Mouse (Mus musculus) urinary bladder, postnatal 14 days (tissue): ENCODE measurements at regions not wholly inside any gene's neighbourhood (a gene's known extent, or its start where the extent isn't known, plus 50 kb on each side); places are given as distances from the start of the nearest gene placed in this dataset.

Source experiments
- DNase-seq: peaks from one replicate; pipeline ENCODE4 v3.0.0; 2021; ENCODE audit warnings: low spot score

- DNase-seq, result peak; percentile 19
Measured at GRCm38 (mm10) chr9:61138741-61139368, 233.3 kb upstream of the Tle3 start.

DNA sequence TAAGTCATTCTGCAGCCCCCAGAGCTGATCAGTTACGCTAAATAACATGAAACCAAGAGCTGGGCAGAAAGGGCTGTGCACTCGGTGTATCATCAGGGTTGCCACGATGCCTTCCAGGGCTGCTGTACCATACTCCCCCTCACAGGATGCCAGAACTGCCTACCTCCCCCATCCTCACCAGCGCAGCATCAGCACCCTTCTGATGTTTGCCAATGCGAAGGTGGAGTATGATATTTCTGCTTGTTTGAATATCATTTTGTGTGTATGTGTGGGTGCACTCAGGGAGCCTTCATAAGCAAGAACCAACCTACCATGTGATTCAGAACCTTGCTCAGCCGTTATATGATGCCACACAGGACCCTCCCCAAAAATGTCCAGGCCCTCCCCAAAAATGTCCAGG, 229.1 kb upstream of the Tle3 start:
- DNase-seq, result no peak

DNA sequence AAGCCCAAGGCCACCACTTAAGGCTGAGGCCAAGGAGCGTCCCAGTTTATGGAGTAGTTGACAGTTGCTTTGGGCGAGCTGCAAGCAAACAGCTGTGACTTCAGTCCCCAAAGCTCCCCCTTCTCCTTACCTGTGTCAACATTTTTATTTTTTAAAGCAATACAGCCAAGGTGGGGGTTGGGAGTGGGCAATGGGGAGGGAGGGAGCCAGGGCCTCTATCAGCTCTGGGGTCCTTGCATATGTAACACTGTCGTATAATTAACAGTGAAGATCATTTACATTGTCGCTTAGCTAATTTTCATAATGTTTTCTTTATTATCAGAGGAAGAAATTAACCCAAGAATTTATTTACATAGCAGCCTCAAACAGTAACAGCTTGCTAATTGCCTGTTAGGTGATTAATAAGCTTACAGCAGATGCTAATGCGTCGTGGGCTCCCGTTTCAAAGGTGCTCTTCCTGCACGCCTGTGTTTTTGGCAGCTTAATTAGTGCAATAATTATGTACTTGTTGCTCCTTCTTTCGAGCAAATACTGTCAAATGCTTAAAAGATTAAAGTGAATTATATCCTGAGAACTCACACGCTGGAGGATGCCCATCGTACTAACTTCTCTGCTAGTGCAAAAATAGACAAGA, 227.4 kb upstream of the Tle3 start:
- no peak for DNase-seq

DNA sequence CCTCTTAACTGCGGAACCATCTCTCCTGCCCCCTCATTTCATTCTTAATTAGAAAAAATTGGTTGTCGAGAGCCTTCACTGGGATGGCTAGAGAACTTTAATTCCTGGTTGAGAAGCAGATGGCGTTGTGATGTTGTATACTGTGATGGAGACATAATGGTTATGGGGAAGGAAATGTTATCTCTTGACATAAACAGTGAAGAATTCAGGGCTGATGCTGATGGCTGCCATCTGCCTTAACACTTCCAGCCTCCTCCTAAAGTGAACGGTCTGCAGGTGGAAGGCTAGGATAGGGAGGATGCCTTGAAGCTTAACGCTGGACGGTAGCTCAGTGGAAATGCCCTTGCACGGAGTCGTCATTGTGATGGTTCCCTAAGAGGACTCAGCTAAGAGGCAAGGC, 226.4 kb upstream of the Tle3 start:
- no peak for DNase-seq

DNA sequence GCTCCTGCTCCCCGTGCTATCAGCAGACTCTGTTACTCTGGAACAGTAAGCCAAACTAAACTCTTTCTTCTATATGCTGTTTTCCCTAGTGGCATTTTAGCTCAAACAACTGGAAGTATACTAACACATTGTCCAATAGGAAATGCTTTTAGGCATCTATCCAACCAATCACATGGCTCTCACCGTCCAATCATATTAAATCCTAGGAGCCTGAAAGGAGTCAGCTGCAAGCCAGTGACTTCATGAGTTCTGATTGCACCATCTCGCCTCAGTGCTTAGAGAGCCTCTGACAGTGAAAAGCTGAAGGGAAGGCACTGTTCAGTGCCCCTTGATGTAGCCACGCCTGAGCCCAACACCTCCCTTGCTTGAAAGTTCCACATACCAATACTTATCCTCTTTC, 221.0 kb upstream of the Tle3 start:
- no peak for DNase-seq

GRCm38 (mm10) chr9:61151901-61152337, 220.2 kb upstream of the Tle3 start:
- DNase-seq, result peak; percentile 17

DNA sequence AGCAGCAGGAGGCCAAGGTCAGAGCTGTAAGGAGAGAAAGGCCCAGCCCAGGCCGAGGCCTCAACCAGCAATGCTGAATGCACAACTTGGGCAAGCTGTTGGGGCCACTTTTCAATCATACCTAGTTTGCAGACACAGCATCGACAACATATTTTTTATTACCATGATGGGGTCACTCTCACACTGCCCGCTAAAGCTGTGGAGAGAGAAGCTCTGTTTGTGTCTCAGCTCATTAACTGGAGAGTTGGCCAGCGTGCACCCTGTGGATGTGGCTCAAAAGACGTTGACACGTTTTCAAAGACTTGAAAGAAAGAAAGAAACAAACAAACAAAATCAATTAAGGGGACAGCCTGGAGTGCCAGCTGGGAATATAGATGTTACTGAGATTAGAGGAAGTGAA, 217.4 kb upstream of the Tle3 start:
- no peak for DNase-seq

- no peak for DNase-seq
Measured at GRCm38 (mm10) chr9:61155851-61156250, 216.3 kb upstream of the Tle3 start.

GRCm38 (mm10) chr9:61158192-61158770, 213.9 kb upstream of the Tle3 start:
- peak; percentile 19 for DNase-seq

DNA sequence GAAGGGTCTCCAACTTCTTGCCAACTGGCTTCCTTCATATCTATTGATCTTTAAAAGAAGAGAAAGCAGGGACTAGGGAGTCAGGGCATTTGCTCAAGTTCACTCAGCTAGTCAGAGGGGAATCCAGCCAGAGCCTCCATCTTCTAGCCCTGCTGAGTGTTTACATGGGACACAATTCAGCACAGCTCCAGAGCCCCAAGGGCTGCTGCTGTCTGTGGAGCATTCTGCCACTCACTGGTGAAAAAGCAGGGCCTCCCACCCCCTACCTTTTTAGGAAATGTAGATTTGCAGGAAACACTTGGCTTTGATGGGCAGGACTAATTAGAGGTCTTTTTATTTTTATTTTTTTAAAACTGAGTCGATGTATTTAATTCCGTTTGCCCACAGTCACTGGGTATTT, 213.0 kb upstream of the Tle3 start:
- DNase-seq, result no peak

GRCm38 (mm10) chr9:61159616-61160015, 212.6 kb upstream of the Tle3 start:
- DNase-seq, result no peak

DNA sequence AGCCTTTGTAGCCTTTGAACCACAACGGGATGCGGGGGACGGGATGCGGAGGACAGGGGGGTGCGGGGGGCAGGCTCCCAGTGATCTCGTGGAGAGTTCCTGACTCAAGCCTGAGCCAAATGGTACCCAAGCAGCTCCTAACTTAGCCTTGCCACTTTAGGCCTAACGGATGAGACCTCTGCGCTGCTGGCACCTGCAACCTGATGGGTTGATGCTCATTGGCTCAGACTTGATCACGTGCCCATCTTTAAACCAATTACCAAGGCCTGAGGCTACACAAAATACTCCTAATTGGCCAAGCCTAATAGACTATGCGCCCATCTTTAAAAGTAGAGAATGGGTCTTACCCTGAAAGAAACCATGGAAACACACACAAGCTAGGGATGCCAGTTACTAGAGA, 209.3 kb upstream of the Tle3 start:
- DNase-seq, result no peak

- peak; percentile 56 for DNase-seq
Measured at GRCm38 (mm10) chr9:61163671-61164288, 208.4 kb upstream of the Tle3 start.

GRCm38 (mm10) chr9:61164501-61165251, 207.5 kb upstream of the Tle3 start:
- DNase-seq, result peak; percentile 72

DNA sequence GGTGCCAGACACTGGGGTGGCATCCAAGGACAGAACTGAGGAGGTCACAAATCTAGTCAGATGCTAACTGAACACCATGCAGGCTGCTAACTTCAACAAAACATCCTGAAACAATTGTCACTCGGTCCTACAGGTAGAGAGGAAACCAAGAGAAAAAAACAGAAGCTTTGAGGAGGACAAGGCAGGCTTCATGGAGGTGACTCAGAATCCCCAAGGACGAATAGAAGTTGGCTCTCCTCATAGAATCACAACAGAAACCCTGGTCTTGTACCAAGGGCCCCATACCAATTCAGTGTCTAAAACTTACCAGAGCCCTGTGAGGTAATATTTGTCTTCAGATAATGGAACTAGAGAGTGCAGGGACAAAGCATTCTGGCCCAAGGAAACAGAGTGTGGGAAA, 206.1 kb upstream of the Tle3 start:
- DNase-seq, result no peak

DNA sequence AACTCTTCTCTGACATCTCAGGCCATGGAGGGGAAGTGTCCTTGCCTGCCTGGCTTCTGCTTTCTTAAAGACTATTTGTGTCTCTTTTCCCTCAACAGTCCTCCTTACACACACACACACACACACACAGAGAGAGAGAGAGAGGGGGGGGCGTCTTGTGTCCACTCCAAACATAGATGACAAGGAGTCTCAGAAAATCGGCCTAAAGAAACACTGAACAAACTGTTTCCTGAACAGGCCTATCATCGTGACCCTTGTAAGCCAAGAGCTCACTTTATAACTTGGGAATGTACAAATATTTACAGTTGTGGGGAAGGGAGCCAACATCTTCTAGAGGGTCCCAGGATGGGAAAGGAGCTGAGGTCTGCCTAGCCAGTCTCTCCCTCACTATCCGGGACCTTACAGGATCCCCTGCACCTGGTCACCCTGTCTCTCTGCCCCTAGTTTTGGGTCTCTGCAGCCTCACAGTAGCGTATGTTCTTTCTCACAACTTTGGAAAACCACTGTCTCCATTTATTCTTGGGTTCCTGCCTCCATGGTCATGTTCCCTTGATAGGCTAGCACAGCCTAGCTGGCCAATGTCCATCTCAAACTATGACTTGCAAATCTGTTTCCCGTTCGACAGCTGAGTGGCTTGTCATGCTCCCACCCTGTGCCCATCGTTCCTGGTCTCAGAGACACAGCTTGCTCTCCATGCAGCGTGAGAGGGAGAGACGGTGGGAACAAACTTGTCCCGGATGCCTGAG, 204.9 kb upstream of the Tle3 start:
- no peak for DNase-seq

DNA sequence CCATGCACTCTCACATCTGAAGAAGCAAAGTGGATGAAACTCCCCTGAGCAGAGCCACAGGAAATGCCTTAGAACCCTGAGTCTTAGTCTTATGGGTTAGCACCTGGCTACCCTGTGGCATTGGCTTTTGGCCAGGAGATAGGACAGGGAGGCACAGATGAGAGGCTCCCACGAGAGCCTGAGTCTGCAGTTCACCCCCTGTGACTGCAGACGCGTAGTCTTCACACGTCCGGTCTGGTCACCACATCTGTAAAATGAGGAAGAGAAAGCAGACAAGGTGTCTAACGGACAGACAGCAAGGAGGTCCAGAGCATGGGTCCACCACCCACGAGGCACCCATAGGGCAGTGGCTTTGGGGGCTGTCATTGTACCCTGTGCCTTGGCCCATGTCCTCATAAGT, 203.2 kb upstream of the Tle3 start:
- no peak for DNase-seq

DNA sequence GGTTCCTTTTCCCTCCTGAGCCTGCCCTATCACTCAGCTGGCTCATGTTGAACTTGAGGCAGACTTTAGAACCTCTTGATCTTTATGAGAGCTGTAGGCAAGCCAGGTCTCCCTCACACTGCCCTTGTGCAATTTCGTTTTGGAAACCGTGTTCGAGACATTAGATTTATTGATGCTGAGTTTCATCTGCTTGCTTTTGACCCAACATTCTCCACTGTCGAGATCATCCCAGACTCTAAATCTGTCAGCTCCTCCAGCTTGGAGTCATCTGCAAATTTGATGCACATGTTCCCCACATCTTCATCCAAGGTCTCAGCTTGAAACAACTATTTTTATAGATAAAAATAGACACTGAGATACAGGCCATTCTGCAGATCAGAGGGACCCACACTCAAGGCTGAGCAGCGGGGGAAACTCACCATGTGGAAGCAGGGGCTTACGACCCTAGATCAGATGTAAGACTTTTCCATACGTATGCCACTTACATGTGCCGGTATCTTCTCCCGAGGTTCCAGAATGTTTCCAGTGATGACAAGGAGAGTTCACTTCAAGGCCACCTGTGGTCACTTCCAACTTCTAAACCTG, 202.6 kb upstream of the Tle3 start:
- DNase-seq, result peak; percentile 28

DNA sequence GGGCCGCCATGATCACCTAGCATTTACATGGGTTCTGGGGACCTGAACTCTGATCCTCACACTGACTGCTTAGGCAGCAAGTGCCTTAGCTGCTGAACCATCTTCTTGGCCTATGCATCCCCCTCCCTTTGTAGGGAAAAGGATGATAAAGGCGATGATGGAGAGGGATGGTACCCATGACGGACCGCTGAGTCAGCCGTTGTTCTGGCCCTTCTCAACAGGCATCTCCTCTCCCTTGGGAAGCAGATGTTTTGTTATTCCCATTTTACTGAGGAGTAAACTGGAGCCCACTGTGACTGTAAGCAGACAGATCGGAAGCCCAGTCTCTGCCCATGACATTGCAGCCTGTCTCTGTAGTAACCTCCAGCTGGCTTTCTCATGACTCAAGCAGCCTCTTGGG, 201.2 kb upstream of the Tle3 start:
- DNase-seq, result no peak

- no peak for DNase-seq
Measured at GRCm38 (mm10) chr9:61172421-61172820, 199.7 kb upstream of the Tle3 start.

DNA sequence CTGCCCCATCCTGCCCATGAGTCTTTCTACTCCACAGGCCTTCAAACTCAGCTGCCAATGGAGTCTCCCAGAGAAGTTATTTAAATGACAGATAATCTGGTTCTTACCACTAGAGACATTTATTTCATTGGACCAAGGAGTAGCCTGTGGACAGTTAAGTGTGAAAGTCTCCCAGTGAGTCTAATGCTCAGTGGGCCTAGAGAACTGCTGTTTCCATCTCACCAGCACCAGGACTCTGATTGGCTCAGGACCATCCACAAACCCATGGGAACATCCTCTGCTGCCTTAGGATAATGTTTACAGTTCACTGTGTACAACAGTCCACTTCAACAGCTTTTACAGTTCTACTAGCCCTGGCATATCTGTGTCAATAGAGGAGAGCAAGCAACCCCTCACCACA, 198.6 kb upstream of the Tle3 start:
- no peak for DNase-seq
